Mouse (Mus musculus) liver, postnatal 0 days (tissue): ENCODE results near the gene Pik3r6. TPM values are rescaled to one million over a fixed set of nuclear protein-coding genes. Genes with fewer than 3 reads are reported as not detected.

ENCODE experiments used
- ATAC-seq: fragments of 200-750 bp; cut with Nextera tagmentation; 2 replicates; pipeline ENCODE4 v1.8.0; 2017; ENCODE audit warnings: mild to moderate bottlenecking, moderate library complexity
- DNase-seq: peaks from one replicate; pipeline ENCODE4 v3.0.0-alpha.2; 2016
- H3K27ac ChIP-seq: fragments of 300-500 bp; sonication (generic); 2 replicates; pipeline ENCODE4 v1.5.1; 2014; ENCODE audit warnings: antibody characterized with exemption, moderate library complexity, mild to moderate bottlenecking, low read depth
- H3K27me3 ChIP-seq: fragments of 300-500 bp; sonication (generic); 2 replicates; pipeline ENCODE4 v1.6.1; 2014; ENCODE audit warnings: low read length, control low read depth, mixed read lengths; ENCODE audit not compliant: insufficient read depth
- H3K36me3 ChIP-seq: fragments of 300-500 bp; sonication (generic); replicated peaks from 2 replicates; pipeline ENCODE4 v1.6.1; 2014; ENCODE audit warnings: mild to moderate bottlenecking, control low read depth, low read length, moderate library complexity, mixed read lengths; ENCODE audit not compliant: insufficient read depth
- H3K4me1 ChIP-seq: fragments of 300-500 bp; sonication (generic); 2 replicates; pipeline ENCODE4 v1.6.1; 2014; ENCODE audit warnings: antibody characterized with exemption, mild to moderate bottlenecking, control low read depth; ENCODE audit not compliant: insufficient read depth
- H3K4me2 ChIP-seq: fragments of 300-500 bp; sonication (generic); 2 replicates; pipeline ENCODE4 v1.6.1; 2014; ENCODE audit warnings: low read depth, mild to moderate bottlenecking, low read length, moderate library complexity, mixed read lengths
- H3K4me3 ChIP-seq: fragments of 300-500 bp; sonication (generic); 2 replicates; pipeline ENCODE4 v1.5.1; 2014; ENCODE audit warnings: low read depth, low read length
- H3K9ac ChIP-seq: fragments of 300-500 bp; sonication (generic); replicated peaks from 2 replicates; pipeline ENCODE4 v1.6.1; 2014; ENCODE audit warnings: mild to moderate bottlenecking, moderate library complexity
- H3K9me3 ChIP-seq: fragments of 300-500 bp; sonication (generic); 2 replicates; pipeline ENCODE4 v1.6.1; 2016; ENCODE audit warnings: mild to moderate bottlenecking, control low read depth, low read length, mixed read lengths
- CTCF ChIP-seq: sonication (generic); IDR thresholded peaks from 2 replicates; pipeline ENCODE4 v1.5.1; 2016; ENCODE audit warnings: antibody characterized with exemption, low read depth
- EP300 ChIP-seq: IDR thresholded peaks from 2 replicates; pipeline ENCODE4 v1.6.1; 2016; ENCODE audit warnings: antibody characterized with exemption, low read depth, mild to moderate bottlenecking
- WGBS: fragments of 180-500 bp; shearing (Covaris S2); extraction: QIAGEN DNeasy Blood & Tissue Kit; methylation state at CpG from one replicate; pipeline ENCODE4 v1.1.7; 2014; ENCODE audit not compliant: insufficient replicate concordance; 5-methylcytosine and 5-hydroxymethylcytosine counted together
- polyA plus RNA-seq: library from polyadenylated mRNA; unstranded; fragments of >200 nt; fragmentation: Nextera tagmentation; extraction: Ambion mirVana; gene quantifications from 2 replicates; pipeline ENCODE4 v1.2.1, GENCODE M21; 2015

Gene Pik3r6
- polyA plus RNA-seq = 2.4 and 2.5 TPM in 2 replicates

DNA sequence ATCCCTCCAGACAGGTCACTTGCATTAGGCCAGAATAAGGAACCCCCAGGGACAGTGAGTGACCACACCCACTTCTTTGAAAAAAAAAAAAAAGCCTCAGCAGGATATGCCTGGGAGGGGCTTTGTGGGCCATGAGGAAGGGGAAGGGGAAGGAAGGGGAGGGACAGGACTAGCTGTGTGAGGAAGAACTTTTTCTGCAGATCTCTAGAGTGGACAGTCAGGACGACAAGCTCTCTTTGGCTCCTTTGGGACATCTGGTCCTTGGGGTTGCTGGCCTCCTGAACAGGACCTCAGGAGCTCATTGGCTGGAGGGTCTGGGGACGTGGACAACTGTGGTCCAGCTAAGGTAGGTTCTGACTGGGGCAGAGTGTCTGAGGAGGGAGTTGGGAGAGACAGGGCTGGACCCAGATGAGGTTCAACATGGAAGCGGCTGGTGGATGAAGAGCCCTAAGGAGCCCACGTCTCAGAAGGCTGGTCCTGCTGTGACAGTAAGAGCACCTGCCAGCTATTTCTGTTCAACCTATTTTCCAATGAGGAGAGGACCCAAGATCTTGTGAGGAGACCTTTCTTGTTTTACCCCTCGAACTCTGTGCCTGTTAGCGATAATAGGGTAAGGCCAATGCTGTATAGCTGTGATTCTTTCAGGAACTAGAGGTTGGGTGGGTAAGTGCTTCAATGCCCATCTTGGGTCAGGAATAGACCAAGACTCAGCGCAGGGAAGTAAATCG, at the start of gene Pik3r6:
Gene Pik3r6, plus strand, starts transcription at position 118 of the 728 bp plus-strand sequence.
- Histone ChIP-seq H3K4me3 (peak within 1 kb of the TSS; percentile 31), H3K36me3 (no peaks in the 10 kb centered on the region), H3K27me3 (0 out of 2 replicates have a peak, but pooled peaks cover 4% of the 10 kb centered on the region), H3K4me1 (peaks cover 10% of the 10 kb centered on the region), H3K9ac (peak within 1 kb of the TSS; percentile 21; the same call in 1 of the 2 replicates), H3K9me3 (no peaks in the 10 kb centered on the region), H3K4me2 (peak within 1 kb of the TSS; percentile 56), H3K27ac (peak within 1 kb of the TSS; percentile 57; the same call in 1 of the 2 replicates)
- ATAC-seq (peak; percentile 36; the same call in 1 of the 2 replicates), DNase-seq (no peak)
- 59% methylated on average over 8 of the region's 8 CpGs for WGBS
- no peak for TF ChIP-seq EP300
- TF ChIP-seq CTCF = no peak

DNA sequence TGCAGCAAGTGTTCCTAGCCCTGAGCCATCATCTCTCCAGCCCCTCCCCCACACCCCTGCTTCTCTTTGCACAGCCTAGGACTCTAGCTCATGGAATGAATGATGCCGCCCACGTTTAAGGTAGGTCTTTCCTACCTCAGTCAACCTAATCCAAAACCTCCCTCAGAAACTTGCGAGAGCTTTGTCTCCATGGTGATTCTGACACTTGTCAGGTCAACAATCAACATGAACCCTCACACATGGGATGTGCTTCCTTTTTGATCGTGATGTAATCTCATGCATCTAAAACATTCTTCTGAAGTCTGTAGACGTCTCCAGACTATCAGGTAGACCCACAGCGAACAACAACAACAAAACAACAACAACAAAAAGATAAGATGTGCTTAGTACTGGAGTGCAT, 49.5 kb upstream of the Pik3r6 start:
- whole genome bisulfite sequencing = 58% methylated on average over 6 of the region's 6 CpGs

DNA sequence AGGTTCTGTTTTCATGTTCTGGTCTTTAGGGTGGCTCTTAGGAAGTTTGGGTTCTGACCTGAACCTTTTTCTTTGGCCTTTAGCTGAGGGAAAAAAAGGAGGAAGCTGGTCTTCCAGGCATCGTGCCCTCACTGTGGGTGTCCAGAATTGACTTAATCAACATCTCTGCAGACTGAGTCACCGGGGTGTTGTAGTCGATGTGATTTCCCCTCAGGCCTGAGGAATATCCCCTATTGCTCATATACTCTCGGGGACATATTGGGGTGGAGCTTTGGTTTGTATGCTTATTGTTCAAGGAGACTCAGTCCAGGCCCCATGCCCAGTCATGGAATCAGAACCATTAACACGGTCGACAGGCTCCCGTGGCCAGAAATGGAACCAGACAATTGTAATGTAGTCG, 44.7 kb upstream of the Pik3r6 start:
- Histone ChIP-seq H3K27ac (no peak overlapping the region), H3K36me3 (no peaks in the 10 kb centered on the region), H3K9me3 (no peaks in the 10 kb centered on the region), H3K27me3 (no peaks in the 10 kb centered on the region), H3K9ac (no peak overlapping the region), H3K4me1 (no peaks in the 10 kb centered on the region), H3K4me2 (no peak overlapping the region), H3K4me3 (no peak overlapping the region)
- ATAC-seq (peak; percentile 21; the same call in 1 of the 2 replicates), DNase-seq (no peak)
- TF ChIP-seq EP300 = no peak
- TF ChIP-seq CTCF = no peak
- 59% methylated on average over 8 of the region's 8 CpGs for WGBS

More for the DNA sequence above, 49.5 kb upstream of the Pik3r6 start:
- ATAC-seq (no peak), DNase-seq (no peak)
- Histone ChIP-seq H3K9me3 (no peaks in the 10 kb centered on the region), H3K36me3 (no peaks in the 10 kb centered on the region), H3K4me1 (0 out of 2 replicates have a peak, but pooled peaks cover 3% of the 10 kb centered on the region), H3K27me3 (no peaks in the 10 kb centered on the region), H3K27ac (no peak overlapping the region), H3K4me2 (no peak overlapping the region), H3K4me3 (no peak overlapping the region), H3K9ac (no peak overlapping the region)
- TF ChIP-seq EP300 = no peak
- no peak for TF ChIP-seq CTCF

DNA sequence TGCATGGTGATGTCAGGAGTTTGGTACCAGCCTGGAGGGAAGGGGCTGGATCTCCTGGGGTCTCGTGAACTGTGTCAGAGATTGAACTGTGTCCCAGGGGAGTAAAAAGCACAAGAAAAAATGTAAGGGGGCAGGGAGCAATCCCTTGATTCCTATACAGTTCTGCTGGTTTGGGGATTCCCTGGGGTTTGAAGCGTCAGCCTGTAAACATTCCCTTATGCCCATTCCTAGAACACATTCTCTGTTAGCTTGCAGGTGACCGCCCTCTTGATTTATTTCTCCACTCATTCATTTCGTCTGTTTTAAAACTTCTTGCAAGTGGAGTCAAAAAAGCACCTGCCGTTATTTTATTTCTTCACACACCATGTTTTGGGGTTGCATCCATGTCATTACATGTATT, 43.8 kb upstream of the Pik3r6 start:
- no peaks in the 10 kb centered on the region for H3K9me3 ChIP-seq
- WGBS = 82% methylated on average over 5 of the region's 5 CpGs
- H3K36me3 ChIP-seq = no peaks in the 10 kb centered on the region
- no peak overlapping the region for H3K9ac ChIP-seq
- no peaks in the 10 kb centered on the region for H3K4me1 ChIP-seq
- TF ChIP-seq EP300 (no peak), CTCF (no peak)
- no peak overlapping the region for H3K4me2 ChIP-seq
- no peaks in the 10 kb centered on the region for H3K27me3 ChIP-seq
- DNase-seq = no peak
- H3K27ac ChIP-seq = no peak overlapping the region
- H3K4me3 ChIP-seq = no peak overlapping the region
- no peak for ATAC-seq

DNA sequence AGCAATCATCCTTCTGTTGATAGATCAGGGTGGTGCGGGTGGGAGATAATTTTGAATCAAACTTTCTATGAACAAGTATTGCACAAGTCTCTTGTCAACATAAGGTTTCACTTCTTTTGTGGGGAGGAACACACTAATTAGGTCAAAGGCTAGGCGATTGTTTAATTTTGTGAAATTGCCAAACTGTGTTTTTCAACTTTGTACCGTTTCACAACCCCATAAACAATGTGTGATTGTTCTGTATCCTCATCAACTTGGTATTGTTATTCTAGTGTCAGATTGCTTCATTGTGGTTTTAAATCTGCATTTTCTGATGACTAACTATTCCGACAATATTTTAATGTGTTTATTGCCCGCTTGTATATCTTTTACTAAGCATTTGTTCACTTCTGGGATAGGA, 43.3 kb upstream of the Pik3r6 start:
- Histone ChIP-seq H3K9me3 (no peaks in the 10 kb centered on the region), H3K27me3 (no peaks in the 10 kb centered on the region), H3K4me2 (no peak overlapping the region), H3K4me1 (no peaks in the 10 kb centered on the region), H3K27ac (no peak overlapping the region), H3K36me3 (no peaks in the 10 kb centered on the region), H3K4me3 (no peak overlapping the region), H3K9ac (no peak overlapping the region)
- WGBS = 72% methylated on average over 5 of the region's 5 CpGs
- no peak for DNase-seq
- ATAC-seq = peak; percentile 62; the same call in 1 of the 2 replicates
- TF ChIP-seq EP300 (peak; percentile 26; the same call in 1 of the 2 replicates), CTCF (no peak)

DNA sequence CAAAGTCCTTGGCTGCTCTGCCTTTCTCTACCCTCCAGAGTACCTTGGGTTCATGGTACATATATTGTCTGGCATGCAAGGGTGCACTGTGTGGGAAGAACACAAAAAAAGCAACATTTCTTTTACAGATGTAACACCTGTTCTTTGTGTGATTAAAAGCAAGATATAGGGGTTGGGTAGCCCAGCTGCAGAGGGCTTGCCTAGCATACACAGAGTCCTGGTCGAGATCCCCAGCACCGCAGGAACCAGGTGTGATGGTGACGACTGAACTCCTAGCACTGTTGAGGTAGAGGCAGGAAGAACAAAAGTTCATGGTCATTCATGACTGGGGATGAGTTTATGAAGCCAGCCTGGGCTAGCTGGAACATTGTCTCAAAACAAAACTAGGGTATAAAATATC, 40.1 kb upstream of the Pik3r6 start:
- Histone ChIP-seq H3K9ac (no peak overlapping the region), H3K27me3 (no peaks in the 10 kb centered on the region), H3K36me3 (no peaks in the 10 kb centered on the region), H3K9me3 (no peaks in the 10 kb centered on the region), H3K4me3 (no peak overlapping the region), H3K4me1 (no peaks in the 10 kb centered on the region), H3K27ac (no peak overlapping the region), H3K4me2 (no peak overlapping the region)
- no peak for ATAC-seq
- DNase-seq = no peak
- WGBS = 55% methylated on average over 3 of the region's 3 CpGs
- no peak for TF ChIP-seq EP300
- no peak for TF ChIP-seq CTCF
